10 mouse cellular contexts compared by ENCODE assay signal in genomic region chr2:174438181-174438580, GRCm38 (mm10). TPM values are rescaled to one million over a fixed set of nuclear protein-coding genes. Genes with fewer than 3 reads are reported as not detected.
A peak's percentile ranks its signal among the peaks of the same experiment; 100 is the strongest.
DNase-seq lines count a peak whose midpoint lies in the region; ATAC-seq and TF ChIP-seq lines count a peak whose summit lies in the region.
"Had no signal": no experiment of that assay in that cellular context is flagged by ENCODE, and none has a peak within 500 bp of the region (broad histone marks: within the 10 kb centered on the region; RNA-seq: fewer than 3 reads in every experiment).

No protein-coding gene starts in this region.

- H3K27ac ChIP-seq in heart, embryonic 10.5 days: peak overlapping the region; percentile 91
- peak overlapping the region; percentile 20 for H3K27ac ChIP-seq in CH12.LX (ENCODE audit: insufficient read depth, low read depth)
- no peak overlapping the region for H3K27ac ChIP-seq in forebrain, embryonic 14.5 days (ENCODE audit: low read depth, low read length)
- H3K27ac ChIP-seq in liver, embryonic 15.5 days (replicated peaks): peak overlapping the region; percentile 65

- H3K79me2 ChIP-seq in CH12.LX (replicated peaks; ENCODE audit: control insufficient read depth, extremely low read depth, insufficient read depth, poor library complexity, severe bottlenecking): peaks cover 29% of the 10 kb centered on the region

- TF ChIP-seq RAD21 in CH12.LX (IDR thresholded peaks at IDR 0.05; ENCODE audit: low read depth, low read length): no peak

- DNase-seq in heart, embryonic 10.5 days (ENCODE audit: low spot score): no peak
- DNase-seq in heart, postnatal 10 days: no peak
- no peak for DNase-seq in CH12.LX (ENCODE audit: extremely low read depth)
- DNase-seq in forebrain, embryonic 14.5 days (ENCODE audit: low spot score): no peak
- DNase-seq in urinary bladder, postnatal 36 days (ENCODE audit: low spot score in 2 of 2): no peak
- DNase-seq in adrenal gland, adult (ENCODE audit: inconsistent age in 2 of 2, low spot score in 1 of 2): no peak
- DNase-seq in urinary bladder, adult 18-20 months (ENCODE audit: low spot score in 2 of 2): no peak

- peak overlapping the region; percentile 78 for H3K4me3 ChIP-seq in heart, embryonic 10.5 days
- H3K4me3 ChIP-seq in CH12.LX (replicated peaks in 1 of 3; ENCODE audit: low read depth in 2 of 3, low read length in 2 of 3, poor library complexity in 1 of 3): peak overlapping the region; percentile 73 to 97 (median 96)
- peak overlapping the region; percentile 52 for H3K4me3 ChIP-seq in forebrain, embryonic 14.5 days (ENCODE audit: low read depth, low read length)
- peak overlapping the region; percentile 69 for H3K4me3 ChIP-seq in liver, embryonic 15.5 days (replicated peaks)

- peaks cover 42% of the 10 kb centered on the region for H3K4me1 ChIP-seq in heart, embryonic 10.5 days
- peaks cover 34 to 74% of the 10 kb centered on the region in 2 experiments for H3K4me1 ChIP-seq in CH12.LX (ENCODE audit: control insufficient read depth in 1 of 2, insufficient read depth in 2 of 2)
- H3K4me1 ChIP-seq in forebrain, embryonic 14.5 days (ENCODE audit: control insufficient read depth, insufficient read depth, low read length): peaks cover 16% of the 10 kb centered on the region
- H3K4me1 ChIP-seq in liver, embryonic 15.5 days (replicated peaks): peaks cover 47% of the 10 kb centered on the region

- H3K4me2 ChIP-seq in CH12.LX (ENCODE audit: insufficient read depth, low read depth, poor library complexity, severe bottlenecking): peak overlapping the region; percentile 67
- H3K4me2 ChIP-seq in forebrain, embryonic 14.5 days (ENCODE audit: low read length): peak overlapping the region; percentile 75
- H3K4me2 ChIP-seq in liver, embryonic 15.5 days: peak overlapping the region; percentile 95

- no peak for TF ChIP-seq POLR2A in CH12.LX (IDR thresholded peaks at IDR 0.05; ENCODE audit: low read depth, low read length)

- no peaks in the 10 kb centered on the region for H3K9me3 ChIP-seq in heart, embryonic 10.5 days
- no peaks in the 10 kb centered on the region for H3K9me3 ChIP-seq in CH12.LX (replicated peaks; ENCODE audit: low read length)
- H3K9me3 ChIP-seq in forebrain, embryonic 14.5 days (replicated peaks; ENCODE audit: control insufficient read depth, low read length): no peaks in the 10 kb centered on the region
- no peaks in the 10 kb centered on the region for H3K9me3 ChIP-seq in liver, embryonic 15.5 days (replicated peaks)

- intact Hi-C loops in heart, postnatal 10 days (cut with DNase I): no loop called here

- H3K36me3 ChIP-seq in heart, embryonic 10.5 days: peaks cover 31% of the 10 kb centered on the region
- peaks cover 25 to 36% of the 10 kb centered on the region in 2 experiments for H3K36me3 ChIP-seq in CH12.LX (replicated peaks in 1 of 2; ENCODE audit: control insufficient read depth in 1 of 2, insufficient read depth in 1 of 2, low read length in 1 of 2)
- H3K36me3 ChIP-seq in forebrain, embryonic 14.5 days (ENCODE audit: control insufficient read depth, insufficient read depth, low read length): peaks cover 3% of the 10 kb centered on the region; the same call in 1 of the 2 replicates
- peaks cover 6% of the 10 kb centered on the region for H3K36me3 ChIP-seq in liver, embryonic 15.5 days (replicated peaks)

- dilution Hi-C loops in CH12.LX (cut with MboI; ENCODE audit: extremely low pct_ligation_motif_present, extremely low pct_unique_long_range_greater_than_20kb, low sequenced_read_pairs): no loop called here

- in situ Hi-C loops in CH12.LX (cut with MboI; ENCODE audit: low pct_ligation_motif_present, low pct_unique_long_range_greater_than_20kb, low sequenced_read_pairs): no loop called here

- 69% methylated on average over 11 of the region's 11 CpGs for WGBS in heart, embryonic 10.5 days
- WGBS in forebrain, embryonic 14.5 days: 58% methylated on average over 11 of the region's 11 CpGs
- 60% methylated on average over 11 of the region's 11 CpGs for WGBS in liver, embryonic 15.5 days (ENCODE audit: insufficient replicate concordance)

- peak overlapping the region; percentile 61 for H3K9ac ChIP-seq in CH12.LX (ENCODE audit: insufficient read depth, low read depth)
- peak overlapping the region; percentile 67 for H3K9ac ChIP-seq in forebrain, embryonic 14.5 days (ENCODE audit: low read length)
- peak overlapping the region; percentile 71 for H3K9ac ChIP-seq in liver, embryonic 15.5 days

- TF ChIP-seq CTCF in CH12.LX (conservative IDR thresholded peaks at IDR 0.05 in 1 of 2, IDR thresholded peaks at IDR 0.05 in 1 of 2; ENCODE audit: low read depth in 2 of 2, low read length in 2 of 2): no peak

- TF ChIP-seq EP300 in CH12.LX (IDR thresholded peaks at IDR 0.05; ENCODE audit: low read length): no peak

- H3K27me3 ChIP-seq in heart, embryonic 10.5 days (ENCODE audit: insufficient read depth, poor library complexity, severe bottlenecking): no peaks in the 10 kb centered on the region
- no peaks in the 10 kb centered on the region for H3K27me3 ChIP-seq in CH12.LX (replicated peaks)
- no peaks in the 10 kb centered on the region for H3K27me3 ChIP-seq in forebrain, embryonic 14.5 days (replicated peaks; ENCODE audit: control insufficient read depth, insufficient read depth, low read length)
- H3K27me3 ChIP-seq in liver, embryonic 15.5 days: peaks cover under 1% of the 10 kb centered on the region; the same call in 1 of the 2 replicates
- H3K27me3 ChIP-seq: Patski had no signal

- ATAC-seq in forebrain, embryonic 14.5 days: 0 out of 2 replicates have a peak, but pooled peaks have one; percentile 5
- no peak for ATAC-seq in liver, embryonic 15.5 days (ENCODE audit: insufficient read depth)
- ATAC-seq: Patski had no signal

TF ChIP-seq in CH12.LX, 34 proteins besides CTCF, POLR2A, EP300 and RAD21:
- TF ChIP-seq MEF2A (IDR thresholded peaks at IDR 0.05; ENCODE audit: borderline replicate concordance, low read depth, low read length): no peak
- 0 out of 2 replicates have a peak, but pooled peaks have one; percentile 1 for TF ChIP-seq BHLHE40 (IDR thresholded peaks at IDR 0.05; ENCODE audit: low read depth, low read length)
TF ChIP-seq in CH12.LX: peak in this region for 1.

RNA-seq across cellular contexts. Expression of gene Ctsz, which starts 0.7 kb away (rescaled TPM):
- 124 and 133 TPM in 2 replicates for polyA plus RNA-seq in heart, embryonic 10.5 days (2016; fragmentation: Nextera tagmentation; extraction: Ambion mirVana)
- total RNA-seq in heart, postnatal 10 days (2021): 10 to 100 TPM; 54.7 to 61.0 TPM
- total RNA-seq in CH12.LX (2012; rRNA removed): 417 and 423 TPM in 2 replicates
- total RNA-seq in CH12.LX (2014; rRNA removed): 135 and 141 TPM in 2 replicates
- polyA plus RNA-seq in CH12.LX (2012; ENCODE audit: insufficient read length, low read depth): 219 and 264 TPM in 2 replicates
- 86.7 and 94.1 TPM in 2 replicates for polyA plus RNA-seq in forebrain, embryonic 14.5 days (2014; fragmentation: Nextera tagmentation; extraction: Ambion mirVana)
- polyA plus RNA-seq in liver, embryonic 15.5 days (2015; fragmentation: Nextera tagmentation; extraction: Ambion mirVana): 122 and 142 TPM in 2 replicates

RNA-seq across cellular contexts. Expression of gene Tubb1, which starts 12.3 kb away (rescaled TPM):
- polyA plus RNA-seq in heart, embryonic 10.5 days (2016; fragmentation: Nextera tagmentation; extraction: Ambion mirVana): 7.6 and 12.0 TPM in 2 replicates
- total RNA-seq in heart, postnatal 10 days (2021): 1 to 10 TPM; 1.8 to 3.3 TPM
- total RNA-seq in CH12.LX (2012; rRNA removed) (not detected in 2 replicates), CH12.LX (2014; rRNA removed) (not detected in 2 replicates)
- not detected in 2 replicates for polyA plus RNA-seq in CH12.LX (2012; ENCODE audit: insufficient read length, low read depth)
- polyA plus RNA-seq in forebrain, embryonic 14.5 days (2014; fragmentation: Nextera tagmentation; extraction: Ambion mirVana): 0.72 and 1.1 TPM in 2 replicates
- polyA plus RNA-seq in liver, embryonic 15.5 days (2015; fragmentation: Nextera tagmentation; extraction: Ambion mirVana): 23.9 and 26.9 TPM in 2 replicates
- total RNA-seq: hematopoietic stem cell, adult 5-6 weeks had no signal
- polyA plus RNA-seq: Patski had no signal

RNA-seq across cellular contexts. Expression of gene Nelfcd, which starts 22.6 kb away (rescaled TPM):
- polyA plus RNA-seq in heart, embryonic 10.5 days (2016; fragmentation: Nextera tagmentation; extraction: Ambion mirVana): 124 and 133 TPM in 2 replicates
- 10 to 100 TPM; 43.9 to 44.0 TPM for total RNA-seq in heart, postnatal 10 days (2021)
- total RNA-seq in CH12.LX (2012; rRNA removed) (44.6 and 45.2 TPM in 2 replicates), CH12.LX (2014; rRNA removed) (39.1 and 41.5 TPM in 2 replicates)
- 50.5 and 52.3 TPM in 2 replicates for polyA plus RNA-seq in CH12.LX (2012; ENCODE audit: insufficient read length, low read depth)
- polyA plus RNA-seq in forebrain, embryonic 14.5 days (2014; fragmentation: Nextera tagmentation; extraction: Ambion mirVana): 111 and 115 TPM in 2 replicates
- polyA plus RNA-seq in liver, embryonic 15.5 days (2015; fragmentation: Nextera tagmentation; extraction: Ambion mirVana): 71.7 and 79.6 TPM in 2 replicates

RNA-seq across cellular contexts. Expression of gene Atp5e, which starts 25.7 kb away (rescaled TPM):
- polyA plus RNA-seq in heart, embryonic 10.5 days (2016; fragmentation: Nextera tagmentation; extraction: Ambion mirVana): 675 and 791 TPM in 2 replicates
- total RNA-seq in heart, postnatal 10 days (2021): 1,000 to 10,000 TPM; 1,182 to 1,233 TPM
- total RNA-seq in CH12.LX (2012; rRNA removed): 699 and 716 TPM in 2 replicates
- 664 and 673 TPM in 2 replicates for total RNA-seq in CH12.LX (2014; rRNA removed)
- 251 and 338 TPM in 2 replicates for polyA plus RNA-seq in CH12.LX (2012; ENCODE audit: insufficient read length, low read depth)
- 664 and 832 TPM in 2 replicates for polyA plus RNA-seq in forebrain, embryonic 14.5 days (2014; fragmentation: Nextera tagmentation; extraction: Ambion mirVana)
- 313 and 380 TPM in 2 replicates for polyA plus RNA-seq in liver, embryonic 15.5 days (2015; fragmentation: Nextera tagmentation; extraction: Ambion mirVana)

RNA-seq across cellular contexts. Expression of gene Prelid3b, which starts 34.7 kb away (rescaled TPM):
- polyA plus RNA-seq in heart, embryonic 10.5 days (2016; fragmentation: Nextera tagmentation; extraction: Ambion mirVana): 161 and 170 TPM in 2 replicates
- 10 to 100 TPM; 85.0 to 88.6 TPM for total RNA-seq in heart, postnatal 10 days (2021)
- 90.3 and 123 TPM in 2 replicates for total RNA-seq in CH12.LX (2012; rRNA removed)
- total RNA-seq in CH12.LX (2014; rRNA removed): 187 TPM in 2 replicates
- polyA plus RNA-seq in CH12.LX (2012; ENCODE audit: insufficient read length, low read depth): 179 TPM in 2 replicates
- 128 and 133 TPM in 2 replicates for polyA plus RNA-seq in forebrain, embryonic 14.5 days (2014; fragmentation: Nextera tagmentation; extraction: Ambion mirVana)
- polyA plus RNA-seq in liver, embryonic 15.5 days (2015; fragmentation: Nextera tagmentation; extraction: Ambion mirVana): 79.4 and 79.5 TPM in 2 replicates
